Mouse (Mus musculus) frontal cortex, postnatal 36 days (tissue): Measurements from ENCODE around the gene Rgs7bp.

ENCODE experiments used
- DNase-seq, 2 experiments: peaks; one replicate each; pipeline ENCODE4 v3.0.0; 2022; ENCODE audit warnings: low spot score in 2 of 2

The Rgs7bp gene

GRCm38 (mm10) chr13:105008891-105009290 is 45.8 kb downstream of the Rgs7bp start:
- DNase-seq, result no peak

GRCm38 (mm10) chr13:105002831-105003157 is 51.9 kb downstream of the Rgs7bp start:
- no peak for DNase-seq

DNA sequence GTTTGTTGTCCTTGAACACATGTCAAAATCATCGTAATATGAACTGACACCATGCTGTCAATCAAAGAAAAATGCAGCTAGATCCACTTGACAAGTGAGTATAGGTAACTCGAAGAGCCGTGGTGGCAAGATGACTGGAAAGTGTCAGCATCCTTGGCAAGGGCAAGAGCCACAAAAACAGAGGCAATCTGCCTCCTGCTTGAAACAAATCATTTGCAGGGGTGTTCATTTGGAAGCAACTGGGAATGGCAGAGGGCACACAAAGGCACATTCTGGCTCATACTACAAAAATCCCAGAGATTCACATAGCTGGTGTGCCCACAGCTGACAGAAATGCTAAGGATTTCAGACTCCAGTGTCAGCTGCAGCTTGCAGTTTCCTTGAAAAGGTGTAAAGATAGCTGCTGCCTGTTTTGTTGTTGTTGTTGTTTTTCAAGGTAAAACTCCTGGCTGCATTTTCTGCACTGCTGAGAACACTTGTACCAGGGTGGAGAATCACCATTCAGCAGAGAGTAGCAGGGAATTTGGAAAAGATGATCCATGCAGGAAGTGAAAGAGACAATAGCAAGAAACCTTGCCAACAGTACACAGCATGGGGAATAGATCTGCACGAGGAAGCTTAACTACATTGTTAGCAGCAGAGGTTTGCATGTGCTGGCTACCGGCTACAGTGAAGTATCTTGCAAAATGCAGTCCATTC is 52.4 kb downstream of the Rgs7bp start:
- no peak for DNase-seq

GRCm38 (mm10) chr13:105001714-105002113 is 53.0 kb downstream of the Rgs7bp start:
- DNase-seq, result no peak

DNA sequence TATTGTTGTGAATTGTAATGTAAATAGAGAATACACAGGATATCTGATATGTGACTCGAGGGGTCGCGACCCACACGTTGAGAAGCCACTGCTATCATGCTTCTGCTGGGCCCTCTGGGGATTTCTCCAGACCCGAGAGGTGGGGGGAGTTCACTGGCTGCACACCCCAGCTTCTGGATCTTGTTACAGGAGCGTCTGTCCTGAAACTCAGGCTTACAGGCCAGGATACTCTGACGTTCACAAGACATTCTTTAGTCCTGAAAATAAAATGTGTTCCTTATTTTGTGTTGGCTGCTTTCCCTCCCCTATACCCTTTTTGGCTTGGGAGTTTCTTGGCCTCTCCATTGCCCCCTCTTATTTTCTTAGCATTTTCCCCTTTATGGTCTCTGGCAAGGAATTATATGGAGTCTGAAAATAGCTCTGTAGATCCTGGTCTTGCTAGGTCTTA is 65.9 kb downstream of the Rgs7bp start:
- no peak for DNase-seq

- DNase-seq, result no peak
Measured at GRCm38 (mm10) chr13:104988009-104988540, 66.7 kb downstream of the Rgs7bp start.

DNA sequence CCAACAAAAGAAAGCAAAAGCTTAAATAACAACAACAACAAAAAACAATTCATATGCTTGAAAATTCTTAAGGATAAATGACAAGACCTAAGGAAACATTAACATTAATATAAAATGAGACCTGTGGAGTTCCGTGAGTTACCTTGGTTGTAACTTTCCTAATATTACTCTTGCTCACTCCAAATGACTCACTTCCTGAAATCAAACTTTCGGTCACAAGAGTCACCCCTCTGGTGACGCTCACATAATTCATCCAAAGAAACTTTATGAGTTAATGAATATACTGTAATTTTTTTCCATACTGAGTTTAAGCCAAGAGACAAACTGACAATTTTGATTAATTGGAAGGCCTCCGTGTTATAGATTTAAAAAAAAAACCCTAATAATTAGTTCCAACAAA is 69.0 kb downstream of the Rgs7bp start:
- no peak for DNase-seq

GRCm38 (mm10) chr13:104983989-104984388 is 70.7 kb downstream of the Rgs7bp start:
- no peak for DNase-seq

- DNase-seq, result peak; percentile 61 to 69
Measured at GRCm38 (mm10) chr13:104982781-104983353, 71.9 kb downstream of the Rgs7bp start.

- no peak for DNase-seq
Measured at GRCm38 (mm10) chr13:104978176-104978575, 76.6 kb downstream of the Rgs7bp start.

DNA sequence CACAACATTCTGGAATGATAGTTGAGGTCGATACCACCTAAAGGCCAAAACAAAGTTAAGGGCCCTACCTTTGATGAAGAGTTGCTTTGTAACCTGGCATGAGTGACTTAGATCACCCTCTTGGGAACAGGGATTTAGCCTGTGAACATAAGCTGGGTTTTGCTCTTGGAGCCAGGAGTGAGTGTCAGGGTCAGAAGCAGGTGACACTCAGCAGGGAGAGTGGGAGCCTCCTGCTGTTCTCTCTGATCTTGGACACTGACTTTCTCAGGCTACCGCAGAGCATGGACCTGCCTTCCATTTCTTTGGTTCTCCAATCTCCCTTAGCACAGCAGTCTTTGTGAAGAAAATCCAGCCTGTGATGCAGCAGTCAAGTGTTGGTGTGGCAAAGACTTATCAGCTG is 87.2 kb downstream of the Rgs7bp start:
- no peak for DNase-seq

GRCm38 (mm10) chr13:104963716-104964115 is 91.0 kb downstream of the Rgs7bp start:
- DNase-seq, result no peak

GRCm38 (mm10) chr13:104962716-104963411 is 91.9 kb downstream of the Rgs7bp start:
- peak; percentile 75 to 81 for DNase-seq

GRCm38 (mm10) chr13:104962166-104962565 is 92.6 kb downstream of the Rgs7bp start:
- DNase-seq, result no peak

DNA sequence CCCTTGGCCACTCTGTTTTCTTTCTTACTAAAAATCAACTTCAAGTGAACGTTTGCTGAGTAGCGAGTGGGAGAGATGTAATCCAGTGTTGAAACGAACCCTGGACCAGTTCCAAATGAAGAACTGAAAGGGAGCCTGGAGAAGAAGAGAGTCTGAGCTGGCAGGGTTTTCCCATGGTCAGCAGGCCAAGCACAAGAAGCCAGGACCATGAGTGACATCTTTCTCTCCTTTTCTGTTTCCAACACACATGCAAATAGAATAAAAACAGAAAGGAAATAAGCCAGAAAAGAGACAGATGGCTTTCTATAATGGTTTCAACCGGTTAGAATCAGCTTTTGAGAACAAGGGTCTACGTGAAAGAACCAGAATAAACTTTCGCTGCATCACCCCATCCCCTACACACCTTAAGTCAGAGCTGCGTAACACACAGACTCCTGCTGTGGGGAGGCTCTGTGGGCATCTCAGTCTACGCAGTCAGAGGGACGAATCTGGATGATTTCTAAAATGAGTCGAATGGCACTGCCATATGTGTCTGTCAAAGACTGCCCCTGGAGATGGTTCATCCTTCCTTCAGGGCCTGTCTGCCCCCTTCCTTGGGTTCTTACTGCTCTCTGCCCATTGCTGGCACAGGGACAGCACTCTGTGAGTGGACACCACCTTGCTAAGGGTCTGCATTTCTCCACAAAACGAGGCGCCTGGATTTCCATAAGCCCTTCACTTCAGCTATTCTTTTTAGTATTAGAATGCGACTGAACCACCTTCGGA is 93.6 kb downstream of the Rgs7bp start:
- DNase-seq, result peak in 1 of 2 experiments; percentile 61

DNA sequence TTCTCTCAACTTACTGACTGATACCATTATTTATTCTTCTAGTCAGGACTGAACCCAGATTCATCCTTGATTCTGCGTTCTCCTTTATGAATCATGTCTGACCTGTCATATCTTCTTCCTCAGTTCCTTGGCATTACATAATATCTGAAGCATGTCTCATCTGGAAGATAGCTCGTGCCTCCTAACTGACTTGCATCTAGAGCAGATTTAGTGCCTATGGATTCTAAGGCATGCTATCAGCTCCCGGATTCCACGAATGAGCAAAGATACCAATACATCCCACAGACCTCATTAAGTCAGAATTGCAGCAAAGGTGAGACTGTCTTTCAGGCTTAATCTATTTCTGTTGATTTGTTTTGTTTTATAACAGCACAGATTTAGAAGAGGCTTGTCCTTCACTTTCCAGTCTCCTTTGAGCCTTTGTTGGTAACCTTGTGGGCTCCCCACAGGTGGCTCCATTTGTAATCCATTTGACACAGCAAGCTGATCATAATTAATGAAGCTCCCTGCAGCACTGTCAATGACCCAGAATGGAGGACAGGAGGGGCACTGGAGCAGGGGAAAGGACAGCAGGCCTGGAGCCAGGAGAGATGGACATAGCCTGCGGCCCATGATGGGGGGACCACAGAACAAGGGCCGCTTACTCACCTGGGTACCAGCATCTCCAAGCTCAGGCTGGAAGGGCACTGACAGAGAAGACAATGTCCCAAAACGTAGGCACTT is 94.4 kb downstream of the Rgs7bp start:
- no peak for DNase-seq

DNA sequence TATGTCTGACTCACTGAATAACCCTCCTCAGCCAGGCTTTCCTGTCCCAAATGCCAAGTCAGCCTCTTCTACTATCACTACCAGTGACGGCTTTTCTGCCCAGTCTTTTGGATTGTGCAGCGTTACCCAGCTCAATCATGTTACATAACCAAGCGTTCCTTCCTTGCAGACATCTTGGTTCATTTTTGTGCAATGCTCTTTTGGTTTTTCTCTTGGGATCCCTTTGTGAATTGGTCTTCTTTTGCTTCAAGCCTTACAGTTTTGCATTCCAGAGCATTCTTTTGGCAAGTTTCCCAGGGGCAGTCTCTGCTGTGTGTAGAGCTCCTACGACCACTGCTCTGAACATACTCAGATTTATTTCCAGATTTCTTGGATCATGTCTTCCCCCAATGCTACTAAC is 95.0 kb downstream of the Rgs7bp start:
- DNase-seq, result no peak

- DNase-seq, result peak; percentile 67 to 90
Measured at GRCm38 (mm10) chr13:104947958-104948357, 106.8 kb downstream of the Rgs7bp start.

GRCm38 (mm10) chr13:104940483-104940882 is 114.2 kb downstream of the Rgs7bp start:
- DNase-seq, result no peak

GRCm38 (mm10) chr13:104939856-104940255 is 114.9 kb downstream of the Rgs7bp start:
- DNase-seq, result peak; percentile 67 to 75

DNA sequence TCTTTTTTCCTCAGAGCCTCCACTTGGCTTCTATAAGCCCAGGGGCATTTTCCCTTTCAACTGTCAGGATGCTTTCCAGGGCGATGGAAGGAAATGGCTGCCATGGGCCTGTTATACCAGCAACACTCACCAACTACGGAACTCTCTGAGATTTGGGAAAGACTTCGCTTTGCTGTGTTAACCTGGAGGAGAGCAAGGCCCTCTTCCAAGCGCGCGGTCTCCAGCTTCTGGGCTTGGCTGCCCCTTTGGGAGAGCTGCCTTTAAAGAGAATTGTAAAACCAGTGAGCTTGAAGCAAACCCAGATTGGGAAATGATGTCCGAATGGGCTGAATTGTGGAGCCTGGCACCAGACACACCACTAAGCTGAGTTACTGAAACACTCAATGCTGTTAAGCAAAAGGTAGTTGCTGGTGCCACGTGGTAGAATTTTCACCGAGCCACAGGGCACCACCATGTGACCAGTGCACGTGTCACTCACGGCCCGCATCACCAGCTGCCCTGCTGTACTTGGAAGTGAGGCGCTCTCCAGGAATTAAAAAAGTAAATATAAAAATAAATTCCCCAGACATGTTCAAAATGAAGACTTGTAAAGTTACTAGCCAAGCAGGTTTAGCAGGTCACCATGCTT is 115.7 kb downstream of the Rgs7bp start:
- DNase-seq, result no peak
